Comparison of ENCODE assay signal across 15 mouse cellular contexts in genomic region chr12:73587262-73587661, GRCm38 (mm10). TPM values are rescaled to one million over a fixed set of nuclear protein-coding genes. Genes with fewer than 3 reads are reported as not detected.
DNase-seq lines count a peak whose midpoint lies in the region; ATAC-seq and TF ChIP-seq lines count a peak whose summit lies in the region.
"Had no signal": no experiment of that assay in that cellular context is flagged by ENCODE, and none has a peak within 500 bp of the region (broad histone marks: within the 10 kb centered on the region; RNA-seq: fewer than 3 reads in every experiment).

No protein-coding gene starts in this region.

- H3K27me3 ChIP-seq in heart, embryonic 11.5 days (ENCODE audit: control insufficient read depth, insufficient read depth, low read length): peaks cover 7% of the 10 kb centered on the region; the same call in 1 of the 2 replicates
- H3K27me3 ChIP-seq in kidney, postnatal 0 days (ENCODE audit: insufficient read depth, low read length): peaks cover 5% of the 10 kb centered on the region; the same call in 1 of the 2 replicates
- peaks cover 10% of the 10 kb centered on the region for H3K27me3 ChIP-seq in spleen, adult 2 months (ENCODE audit: control insufficient read depth, insufficient read depth, low read length)
- H3K27me3 ChIP-seq in stomach, postnatal 0 days (ENCODE audit: control insufficient read depth, insufficient read depth, low read length): no peaks in the 10 kb centered on the region

- TF ChIP-seq CTCF in kidney, postnatal 0 days (IDR thresholded peaks at IDR 0.05; ENCODE audit: low read depth): no peak
- no peak for TF ChIP-seq CTCF in spleen, adult 2 months (IDR thresholded peaks at IDR 0.05; ENCODE audit: extremely low read depth, insufficient read depth, insufficient read length, insufficient replicate concordance)
- TF ChIP-seq CTCF in stomach, postnatal 0 days (IDR thresholded peaks at IDR 0.05; ENCODE audit: low read depth): no peak

- DNase-seq in heart, postnatal 36 days: no peak
- DNase-seq in kidney, postnatal 0 days (ENCODE audit: low spot score): no peak
- no peak for DNase-seq in kidney, postnatal 4 days
- DNase-seq in spleen, adult 2 months (ENCODE audit: low read depth in 1 of 2, low spot score in 2 of 2): no peak
- DNase-seq in spleen, postnatal 4 days (ENCODE audit: low spot score in 2 of 2): no peak
- no peak for DNase-seq in stomach, postnatal 0 days (ENCODE audit: low spot score)
- DNase-seq in left cerebral cortex, postnatal 36 days (ENCODE audit: low spot score in 2 of 2): no peak
- DNase-seq: adrenal gland, postnatal 10 days; cerebellum, postnatal 14 days; kidney, adult 11 months; liver, embryonic 13.5 days; thymus, postnatal 14 days had no signal

- peak overlapping the region; percentile 44 for H3K4me2 ChIP-seq in heart, embryonic 11.5 days
- peak overlapping the region; percentile 38 for H3K4me2 ChIP-seq in kidney, postnatal 0 days (ENCODE audit: low read length)
- 0 out of 2 replicates have a peak overlapping the region, but pooled peaks have one; percentile 18 for H3K4me2 ChIP-seq in stomach, postnatal 0 days (replicated peaks; ENCODE audit: low read depth)
- H3K4me2 ChIP-seq: liver, embryonic 13.5 days had no signal

- no peak for ATAC-seq in heart, embryonic 11.5 days (replicated peaks; ENCODE audit: insufficient number of reproducible peaks, low FRiP score, low TSS enrichment)
- no peak for ATAC-seq in kidney, postnatal 0 days (replicated peaks; ENCODE audit: low FRiP score, low read depth)
- no peak for ATAC-seq in stomach, postnatal 0 days (ENCODE audit: low FRiP score, low TSS enrichment)

- H3K4me1 ChIP-seq in heart, embryonic 11.5 days (ENCODE audit: control insufficient read depth, insufficient read depth, low read length): no peaks in the 10 kb centered on the region
- H3K4me1 ChIP-seq in kidney, postnatal 0 days (replicated peaks; ENCODE audit: insufficient read depth, low read length): no peaks in the 10 kb centered on the region
- H3K4me1 ChIP-seq in spleen, adult 2 months (ENCODE audit: control insufficient read depth, insufficient read depth, insufficient read length): peaks cover 2% of the 10 kb centered on the region
- no peaks in the 10 kb centered on the region for H3K4me1 ChIP-seq in stomach, postnatal 0 days (replicated peaks; ENCODE audit: control insufficient read depth, insufficient read depth)

- WGBS in heart, embryonic 11.5 days (ENCODE audit: insufficient replicate concordance): 29% methylated on average over 3 of the region's 3 CpGs
- 61% methylated on average over 3 of the region's 3 CpGs for WGBS in kidney, postnatal 0 days
- 57% methylated on average over 3 of the region's 3 CpGs for WGBS in spleen, adult 2 months
- 50% methylated on average over 3 of the region's 3 CpGs for WGBS in stomach, postnatal 0 days

- no peak overlapping the region for H3K27ac ChIP-seq in heart, embryonic 11.5 days (ENCODE audit: low read depth, low read length)
- H3K27ac ChIP-seq in kidney, postnatal 0 days: no peak overlapping the region
- no peak overlapping the region for H3K27ac ChIP-seq in spleen, adult 2 months (ENCODE audit: insufficient read depth, low read length)
- H3K27ac ChIP-seq in stomach, postnatal 0 days (replicated peaks): no peak overlapping the region
- H3K27ac ChIP-seq: liver, embryonic 13.5 days had no signal

- TF ChIP-seq EP300 in stomach, postnatal 0 days (optimal IDR thresholded peaks at IDR 0.05): no peak

- peak overlapping the region; percentile 25 for H3K4me3 ChIP-seq in heart, embryonic 11.5 days (ENCODE audit: low read depth, low read length)
- 0 out of 2 replicates have a peak overlapping the region, but pooled peaks have one; percentile 13 for H3K4me3 ChIP-seq in kidney, postnatal 0 days (replicated peaks; ENCODE audit: low read depth, low read length)
- H3K4me3 ChIP-seq in spleen, adult 2 months (ENCODE audit: extremely low read depth, insufficient read depth, insufficient read length): peak overlapping the region; percentile 21
- 0 out of 2 replicates have a peak overlapping the region, but pooled peaks have one; percentile 12 for H3K4me3 ChIP-seq in stomach, postnatal 0 days (ENCODE audit: low read depth, low read length)
- H3K4me3 ChIP-seq: liver, embryonic 13.5 days had no signal

- intact Hi-C loops in heart, postnatal 36 days (cut with DNase I): no loop called here
- intact Hi-C loops in left cerebral cortex, postnatal 36 days (cut with DNase I): no loop called here

- no peaks in the 10 kb centered on the region for H3K36me3 ChIP-seq in heart, embryonic 11.5 days (ENCODE audit: control insufficient read depth, insufficient read depth, low read length)
- H3K36me3 ChIP-seq in kidney, postnatal 0 days (ENCODE audit: insufficient read depth, low read length): no peaks in the 10 kb centered on the region
- H3K36me3 ChIP-seq in spleen, adult 2 months (ENCODE audit: control insufficient read depth, insufficient read depth, low read length): no peaks in the 10 kb centered on the region
- H3K36me3 ChIP-seq in stomach, postnatal 0 days (ENCODE audit: control insufficient read depth, insufficient read depth, low read length): no peaks in the 10 kb centered on the region
- H3K36me3 ChIP-seq: G1E; liver, embryonic 13.5 days had no signal

- 0 out of 2 replicates have a peak overlapping the region, but pooled peaks have one; percentile 1 for H3K9ac ChIP-seq in heart, embryonic 11.5 days (ENCODE audit: low read depth, low read length)
- no peak overlapping the region for H3K9ac ChIP-seq in kidney, postnatal 0 days (ENCODE audit: low read depth, low read length)
- H3K9ac ChIP-seq in stomach, postnatal 0 days (ENCODE audit: low read length): no peak overlapping the region
- H3K9ac ChIP-seq: liver, embryonic 13.5 days had no signal

- TF ChIP-seq POLR2A in spleen, adult 2 months (IDR thresholded peaks at IDR 0.05; ENCODE audit: low read depth, low read length): no peak

- H3K9me3 ChIP-seq in heart, embryonic 11.5 days (replicated peaks; ENCODE audit: control insufficient read depth, low read length): no peaks in the 10 kb centered on the region
- no peaks in the 10 kb centered on the region for H3K9me3 ChIP-seq in kidney, postnatal 0 days (replicated peaks; ENCODE audit: low read length)
- no peaks in the 10 kb centered on the region for H3K9me3 ChIP-seq in stomach, postnatal 0 days (ENCODE audit: control insufficient read depth, low read length)
- H3K9me3 ChIP-seq: liver, embryonic 13.5 days had no signal

RNA-seq across cellular contexts. Expression of gene Prkch, which starts 2.7 kb away (rescaled TPM):
- 16.2 and 16.7 TPM in 2 replicates for polyA plus RNA-seq in heart, embryonic 11.5 days (2014; fragmentation: Nextera tagmentation; extraction: Ambion mirVana)
- total RNA-seq in heart, postnatal 36 days (2021): 10 to 100 TPM; 19.1 to 19.5 TPM
- polyA plus RNA-seq in kidney, postnatal 0 days (2015; fragmentation: Nextera tagmentation; extraction: Ambion mirVana): 10.4 and 11.2 TPM in 2 replicates
- 12.5 and 13.5 TPM in 2 replicates for polyA plus RNA-seq in spleen, adult 2 months (2012; rRNA removed)
- 22.3 and 24.8 TPM in 2 replicates for polyA plus RNA-seq in stomach, postnatal 0 days (2015; fragmentation: Nextera tagmentation; extraction: Ambion mirVana)
- total RNA-seq in left cerebral cortex, postnatal 36 days (2021): 1 to 10 TPM; 4.6 to 6.0 TPM
- polyA plus RNA-seq: G1E had no signal

RNA-seq across cellular contexts. Expression of gene Tmem30b, which starts 41.1 kb away (rescaled TPM):
- polyA plus RNA-seq in heart, embryonic 11.5 days (2014; fragmentation: Nextera tagmentation; extraction: Ambion mirVana): 0.30 TPM in 2 replicates
- under 1 TPM; 0.08 to 0.14 TPM for total RNA-seq in heart, postnatal 36 days (2021)
- 31.2 and 31.9 TPM in 2 replicates for polyA plus RNA-seq in kidney, postnatal 0 days (2015; fragmentation: Nextera tagmentation; extraction: Ambion mirVana)
- 0.14 and 0.27 TPM in 2 replicates for polyA plus RNA-seq in spleen, adult 2 months (2012; rRNA removed)
- 78.3 and 83.9 TPM in 2 replicates for polyA plus RNA-seq in stomach, postnatal 0 days (2015; fragmentation: Nextera tagmentation; extraction: Ambion mirVana)
- under 1 TPM in 1 of 2 experiments, not detected in 1; 0.12 TPM for total RNA-seq in left cerebral cortex, postnatal 36 days (2021)
- polyA plus RNA-seq: C2C12, G1E had no signal

Comparison
In these comparisons a context has a peak if more than half of its experiments do, and no peak if none do; other contexts are left out.
1. RNA of gene Tmem30b, which starts 41.1 kb away (polyA plus RNA-seq): 78.3 to 83.9 TPM in stomach, postnatal 0 days and 31.2 to 31.9 TPM in kidney, postnatal 0 days; 0.30 TPM in heart, embryonic 11.5 days and 0.14 to 0.27 TPM in spleen, adult 2 months; every median in the first group is over 10 times any median in the second.
2. Peak in every context shown above with its lines, with median percentiles within 50 percentile points of each other: H3K4me2 ChIP-seq and H3K4me3 ChIP-seq.